Mouse (Mus musculus) limb, embryonic 14.5 days (tissue): ENCODE data around the gene Lcn8. TPM values are rescaled to one million over a fixed set of nuclear protein-coding genes. Genes with fewer than 3 reads are reported as not detected.

Experiments
- ATAC-seq: fragments of 200-750 bp; cut with Nextera tagmentation; 2 replicates; pipeline ENCODE4 v1.8.0; 2017; ENCODE audit warnings: low read depth, moderate number of reproducible peaks, moderate TSS enrichment; ENCODE audit not compliant: low FRiP score
- DNase-seq: peaks from one replicate; pipeline ENCODE4 v3.0.0-alpha.2; 2015; ENCODE audit warnings: low spot score
- H3K27ac ChIP-seq: fragments of 300-500 bp; sonication (generic); replicated peaks from 2 replicates; pipeline ENCODE4 v1.5.1; 2014; ENCODE audit warnings: low read depth, mild to moderate bottlenecking, low read length, moderate library complexity, mixed read lengths
- H3K27me3 ChIP-seq: fragments of 300-500 bp; sonication (generic); 2 replicates; pipeline ENCODE4 v1.6.1; 2014; ENCODE audit warnings: low read length, mixed read lengths; ENCODE audit not compliant: control insufficient read depth, insufficient read depth
- H3K36me3 ChIP-seq: fragments of 300-500 bp; sonication (generic); 2 replicates; pipeline ENCODE4 v1.6.1; 2014; ENCODE audit warnings: mild to moderate bottlenecking, low read length, moderate library complexity, mixed read lengths; ENCODE audit not compliant: control insufficient read depth, insufficient read depth
- H3K4me1 ChIP-seq: fragments of 300-500 bp; sonication (generic); 2 replicates; pipeline ENCODE4 v1.6.1; 2014; ENCODE audit warnings: antibody characterized with exemption, low read length, mixed read lengths; ENCODE audit not compliant: control insufficient read depth, insufficient read depth
- H3K4me2 ChIP-seq: fragments of 300-500 bp; sonication (generic); replicated peaks from 2 replicates; pipeline ENCODE4 v1.6.1; 2014; ENCODE audit warnings: low read depth, mild to moderate bottlenecking, low read length, moderate library complexity; ENCODE audit not compliant: severe bottlenecking
- H3K4me3 ChIP-seq: fragments of 300-500 bp; sonication (generic); replicated peaks from 2 replicates; pipeline ENCODE4 v1.5.1; 2014; ENCODE audit warnings: low read length
- H3K9ac ChIP-seq: fragments of 300-500 bp; sonication (generic); 2 replicates; pipeline ENCODE4 v1.6.1; 2014; ENCODE audit warnings: mild to moderate bottlenecking, low read depth, low read length, moderate library complexity; ENCODE audit not compliant: severe bottlenecking
- H3K9me3 ChIP-seq: fragments of 300-500 bp; sonication (generic); 2 replicates; pipeline ENCODE4 v1.6.1; 2016; ENCODE audit warnings: low read length; ENCODE audit not compliant: control insufficient read depth
- POLR2A ChIP-seq: fragments of 200-500 bp; IDR thresholded peaks from 2 replicates; pipeline ENCODE4 v1.8.0; 2012; ENCODE audit warnings: inconsistent platforms, mild to moderate bottlenecking, moderate library complexity, borderline replicate concordance; ENCODE audit not compliant: insufficient read depth, insufficient read length; ENCODE audit errors: extremely low read depth
- WGBS: fragments of 180-500 bp; shearing (Covaris S2); extraction: QIAGEN DNeasy Blood & Tissue Kit; methylation state at CpG from one replicate; pipeline ENCODE4 v1.1.7; 2014; 5-methylcytosine and 5-hydroxymethylcytosine counted together
- polyA plus RNA-seq, 2 experiments: library from polyadenylated mRNA; depleted of rRNA in 1 of 2; stranded (reverse) in 1 of 2; unstranded in 1 of 2; fragments of >200 nt; fragmentation: Nextera tagmentation in 1 of 2; extraction: Ambion mirVana in 1 of 2; gene quantifications; 2 replicates each; pipeline versions ENCODE4 v1.2.1 to v1.2.3; 2012 to 2014

Lcn8 gene
- polyA plus RNA-seq, 2 experiments = 0.29 to 0.72 TPM

GRCm38 (mm10) chr2:25657246-25657645, 4.3 kb downstream of the Lcn8 start:
- WGBS = 83% methylated on average over 4 of the region's 4 CpGs
- ATAC-seq = no peak

GRCm38 (mm10) chr2:25657652-25658051, 4.7 kb downstream of the Lcn8 start, which contains the start of gene Lcn5:
Gene Lcn5 (plus strand): TSS chr2:25657952.
- no peaks in the 10 kb centered on the region for H3K27me3 ChIP-seq
- H3K9me3 ChIP-seq = no peaks in the 10 kb centered on the region
- no peak for TF ChIP-seq POLR2A
- no peaks in the 10 kb centered on the region for H3K4me1 ChIP-seq
- ATAC-seq (no peak), DNase-seq (no peak)
- no peak within 1 kb of the TSS for H3K27ac ChIP-seq
- H3K4me2 ChIP-seq = no peak within 1 kb of the TSS
- H3K4me3 ChIP-seq = no peak within 1 kb of the TSS
- H3K9ac ChIP-seq = no peak within 1 kb of the TSS
- H3K36me3 ChIP-seq = no peaks in the 10 kb centered on the region

More at GRCm38 (mm10) chr2:25657246-25657645, 4.3 kb downstream of the Lcn8 start:
- DNase-seq = no peak
- no peaks in the 10 kb centered on the region for H3K4me1 ChIP-seq
- no peaks in the 10 kb centered on the region for H3K9me3 ChIP-seq
- TF ChIP-seq POLR2A = no peak
- H3K9ac ChIP-seq = no peak overlapping the region
- H3K27ac ChIP-seq = no peak overlapping the region
- no peaks in the 10 kb centered on the region for H3K36me3 ChIP-seq
- H3K27me3 ChIP-seq = no peaks in the 10 kb centered on the region
- no peak overlapping the region for H3K4me3 ChIP-seq
- H3K4me2 ChIP-seq = no peak overlapping the region

GRCm38 (mm10) chr2:25660279-25660678, 7.4 kb downstream of the Lcn8 start:
- DNase-seq = no peak
- Histone ChIP-seq H3K9ac (no peak overlapping the region), H3K4me1 (no peaks in the 10 kb centered on the region), H3K27me3 (no peaks in the 10 kb centered on the region), H3K9me3 (no peaks in the 10 kb centered on the region), H3K4me3 (no peak overlapping the region), H3K4me2 (no peak overlapping the region), H3K27ac (no peak overlapping the region), H3K36me3 (no peaks in the 10 kb centered on the region)
- no peak for TF ChIP-seq POLR2A
- no peak for ATAC-seq
- 89% methylated on average over 8 of the region's 8 CpGs for WGBS

- H3K36me3 ChIP-seq = no peaks in the 10 kb centered on the region
- WGBS = 84% methylated on average over 6 of the region's 6 CpGs
- no peaks in the 10 kb centered on the region for H3K9me3 ChIP-seq
- DNase-seq (no peak), ATAC-seq (no peak)
- H3K4me1 ChIP-seq = no peaks in the 10 kb centered on the region
- H3K4me2 ChIP-seq = no peak overlapping the region
- H3K27me3 ChIP-seq = no peaks in the 10 kb centered on the region
- TF ChIP-seq POLR2A = no peak
- H3K27ac ChIP-seq = no peak overlapping the region
- H3K4me3 ChIP-seq = no peak overlapping the region
- H3K9ac ChIP-seq = no peak overlapping the region
These were observed 8.5 kb downstream of the Lcn8 start for GRCm38 (mm10) chr2:25661245-25661970.

- Histone ChIP-seq H3K36me3 (no peaks in the 10 kb centered on the region), H3K9ac (no peak overlapping the region), H3K27me3 (no peaks in the 10 kb centered on the region), H3K27ac (no peak overlapping the region), H3K4me1 (no peaks in the 10 kb centered on the region), H3K4me2 (no peak overlapping the region), H3K4me3 (no peak overlapping the region), H3K9me3 (no peaks in the 10 kb centered on the region)
- ATAC-seq (no peak), DNase-seq (no peak)
- 56% methylated on average over 1 of the region's 1 CpGs for WGBS
- no peak for TF ChIP-seq POLR2A
These were observed 10.6 kb downstream of the Lcn8 start for GRCm38 (mm10) chr2:25663511-25663910.
